ENCODE assay signal across 16 mouse cellular contexts in the genomic region with DNA sequence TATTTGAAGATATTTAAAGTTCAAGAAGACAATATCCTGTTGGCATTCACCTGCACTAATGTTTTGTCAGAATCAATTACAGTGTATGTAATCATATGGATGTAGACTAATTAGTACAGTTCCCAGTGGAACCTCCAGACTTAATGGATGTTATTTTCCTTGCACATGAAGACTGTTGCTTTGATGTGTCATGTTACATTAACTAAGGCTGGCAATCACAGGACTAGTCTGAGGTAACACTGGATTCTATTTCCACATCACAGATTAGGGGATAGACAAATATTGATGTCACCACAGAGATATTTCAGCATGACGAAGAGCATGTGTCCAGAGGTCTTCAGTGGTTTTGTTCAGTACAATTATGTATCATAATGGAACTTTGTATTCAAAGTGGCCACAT.
"Had no signal": no experiment of that assay in that cellular context is flagged by ENCODE, and none has a peak within 500 bp of the region (broad histone marks: within the 10 kb centered on the region; RNA-seq: fewer than 3 reads in every experiment).

No protein-coding gene starts in this region.

- H3K27ac ChIP-seq: kidney, embryonic 15.5 days; left cerebral cortex, adult 2 months; limb, embryonic 15.5 days; liver, embryonic 12.5 days; neural tube, embryonic 12.5 days had no signal

- ATAC-seq: intestine, embryonic 16.5 days; liver, embryonic 12.5 days had no signal

- H3K27me3 ChIP-seq: kidney, embryonic 15.5 days; limb, embryonic 15.5 days; liver, embryonic 12.5 days; megakaryocyte, embryonic 14.5 days; neural tube, embryonic 12.5 days had no signal

- H3K4me2 ChIP-seq: kidney, embryonic 15.5 days; limb, embryonic 15.5 days; liver, embryonic 12.5 days; lung, embryonic 14.5 days; neural tube, embryonic 12.5 days had no signal

- H3K36me3 ChIP-seq: kidney, embryonic 15.5 days; limb, embryonic 15.5 days; liver, embryonic 12.5 days; neural tube, embryonic 12.5 days had no signal

- H3K9me3 ChIP-seq: kidney, embryonic 15.5 days; limb, embryonic 15.5 days; liver, embryonic 12.5 days; megakaryocyte, embryonic 14.5 days; neural tube, embryonic 12.5 days had no signal

- H3K4me1 ChIP-seq: kidney, embryonic 15.5 days; limb, embryonic 15.5 days; liver, embryonic 12.5 days; megakaryocyte, embryonic 14.5 days; neural tube, embryonic 12.5 days had no signal

- H3K4me3 ChIP-seq: kidney, embryonic 15.5 days; left cerebral cortex, adult 2 months; limb, embryonic 15.5 days; liver, embryonic 12.5 days; megakaryocyte, embryonic 14.5 days; neural tube, embryonic 12.5 days had no signal

- DNase-seq: kidney, adult 2 months; kidney, postnatal 14 days; lung, embryonic 14.5 days; lung, postnatal 10 days; lung, postnatal 4 days; right cerebral cortex, adult 18-20 months; spleen, adult 18-20 months; thymus, adult 18-20 months; thymus, postnatal 25 days had no signal

- H3K9ac ChIP-seq: kidney, embryonic 15.5 days; limb, embryonic 15.5 days; liver, embryonic 12.5 days; lung, embryonic 14.5 days; neural tube, embryonic 12.5 days had no signal
